Mouse (Mus musculus) monocyte, adult 5-6 weeks (primary cell): ENCODE results near the gene Stab2. TPM values are rescaled to one million over a fixed set of nuclear protein-coding genes. Genes with fewer than 3 reads are reported as not detected.

Source experiments
- ATAC-seq: fragments of 153-309, 156-312 bp; replicated peaks from 2 replicates; pipeline ENCODE4 v1.8.0; 2017; ENCODE audit warnings: mild to moderate bottlenecking; ENCODE audit not compliant: low TSS enrichment, insufficient number of reproducible peaks, severe bottlenecking, poor library complexity, low FRiP score
- total RNA-seq: library from RNA; stranded (forward); fragments of 200-1000, 200-491, 200-594 nt; gene quantifications from 3 replicates; pipeline ENCODE4 v1.2.3, GENCODE M21; 2017

Gene Stab2
- total RNA-seq, 1 experiment from 2014 or later, result not detected

GRCm38 (mm10) chr10:86807362-86807761 is 200.5 kb downstream of the Stab2 start:
- no peak for ATAC-seq

DNA sequence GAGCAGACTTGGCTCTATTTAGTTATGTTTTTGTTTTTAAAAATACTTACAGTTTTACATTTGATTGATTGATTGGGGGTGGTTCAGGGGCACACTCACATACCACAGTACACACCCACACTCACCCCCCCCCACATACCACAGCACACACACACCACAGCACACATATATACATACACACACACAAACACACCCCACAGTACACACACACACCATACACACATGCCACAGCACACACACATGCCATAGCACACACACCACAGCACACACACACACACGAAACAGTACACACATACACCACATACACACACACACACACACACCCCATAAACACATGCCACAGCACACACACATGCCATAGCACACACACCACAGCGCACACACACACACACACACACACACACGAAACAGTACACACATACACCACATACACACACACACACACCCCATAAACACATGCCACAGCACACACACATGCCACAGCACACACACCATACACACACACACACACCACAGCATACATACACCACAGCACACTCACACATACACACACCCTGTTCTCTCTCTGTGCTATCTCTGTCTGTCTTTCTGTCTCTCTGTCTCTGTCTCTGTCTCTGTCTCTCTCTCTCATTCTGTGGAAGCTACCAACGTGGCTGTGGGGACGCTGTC is 211.6 kb downstream of the Stab2 start:
- no peak for ATAC-seq

- no peak for ATAC-seq
These were observed 212.9 kb downstream of the Stab2 start for GRCm38 (mm10) chr10:86794794-86795535.

GRCm38 (mm10) chr10:86794196-86794595 is 213.6 kb downstream of the Stab2 start:
- ATAC-seq, result no peak

- ATAC-seq, result no peak
These were observed 214.3 kb downstream of the Stab2 start for GRCm38 (mm10) chr10:86793509-86793951.

DNA sequence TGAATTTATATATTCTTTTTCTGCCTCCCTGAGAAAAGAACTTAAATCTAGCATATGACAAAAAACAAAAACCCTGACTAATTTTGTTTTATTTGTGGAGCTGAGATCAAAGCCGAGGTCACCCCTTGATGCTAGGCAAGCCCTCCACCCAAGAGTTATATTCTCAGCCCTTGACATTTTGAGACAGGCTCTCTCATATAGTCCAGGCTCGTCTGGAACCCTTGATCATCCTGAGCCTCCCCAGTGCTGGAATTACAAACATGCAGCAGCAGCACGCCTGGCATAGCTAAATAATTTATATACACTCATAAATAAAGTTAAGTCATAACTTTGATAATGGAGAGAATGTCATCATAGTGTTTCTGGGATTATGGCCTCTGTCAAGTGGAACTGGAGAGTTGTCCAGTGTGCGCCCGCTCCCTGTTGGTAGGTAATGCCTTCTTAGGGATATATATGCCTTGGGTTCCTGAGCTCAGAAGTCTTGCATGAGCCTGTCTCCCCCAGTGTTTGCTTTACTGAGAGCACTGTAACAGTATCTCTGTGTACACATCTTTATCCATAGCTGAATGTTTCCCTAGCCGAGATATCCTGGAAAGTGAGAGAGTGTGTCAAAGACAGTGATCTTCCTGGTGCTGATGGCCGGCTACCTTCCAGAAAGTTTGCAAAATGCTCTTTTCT is 216.2 kb downstream of the Stab2 start:
- ATAC-seq, result no peak

Other genes starting within 250 kb of the Stab2 start
- gene Gm49358, start 244.1 kb downstream of the Stab2 start, total RNA-seq, result 1.6 TPM in 1 of 3 replicates, not detected in the others
- 2.2 to 4.7 TPM (median 2.6 TPM) in 3 replicates for gene Nt5dc3, start 229.0 kb downstream of the Stab2 start, total RNA-seq
- gene 1700113H08Rik, start 50.0 kb upstream of the Stab2 start, total RNA-seq, result 1.9 TPM in 1 of 3 replicates, not detected in the others